Mouse (Mus musculus) liver, postnatal 0 days (tissue): ENCODE measurements around the gene Tmprss7.

Experiments used
- CTCF ChIP-seq: sonication (generic); IDR thresholded peaks from 2 replicates; pipeline ENCODE4 v1.5.1; 2016; ENCODE audit warnings: antibody characterized with exemption, low read depth
- EP300 ChIP-seq: IDR thresholded peaks from 2 replicates; pipeline ENCODE4 v1.6.1; 2016; ENCODE audit warnings: antibody characterized with exemption, low read depth, mild to moderate bottlenecking

- TF ChIP-seq CTCF (no peak), EP300 (no peak)
These were observed 5.8 kb upstream of the Tmprss7 start for GRCm38 (mm10) chr16:45699301-45699700.
